Mouse (Mus musculus): ENCODE measurements around the gene Smim24.

DNA sequence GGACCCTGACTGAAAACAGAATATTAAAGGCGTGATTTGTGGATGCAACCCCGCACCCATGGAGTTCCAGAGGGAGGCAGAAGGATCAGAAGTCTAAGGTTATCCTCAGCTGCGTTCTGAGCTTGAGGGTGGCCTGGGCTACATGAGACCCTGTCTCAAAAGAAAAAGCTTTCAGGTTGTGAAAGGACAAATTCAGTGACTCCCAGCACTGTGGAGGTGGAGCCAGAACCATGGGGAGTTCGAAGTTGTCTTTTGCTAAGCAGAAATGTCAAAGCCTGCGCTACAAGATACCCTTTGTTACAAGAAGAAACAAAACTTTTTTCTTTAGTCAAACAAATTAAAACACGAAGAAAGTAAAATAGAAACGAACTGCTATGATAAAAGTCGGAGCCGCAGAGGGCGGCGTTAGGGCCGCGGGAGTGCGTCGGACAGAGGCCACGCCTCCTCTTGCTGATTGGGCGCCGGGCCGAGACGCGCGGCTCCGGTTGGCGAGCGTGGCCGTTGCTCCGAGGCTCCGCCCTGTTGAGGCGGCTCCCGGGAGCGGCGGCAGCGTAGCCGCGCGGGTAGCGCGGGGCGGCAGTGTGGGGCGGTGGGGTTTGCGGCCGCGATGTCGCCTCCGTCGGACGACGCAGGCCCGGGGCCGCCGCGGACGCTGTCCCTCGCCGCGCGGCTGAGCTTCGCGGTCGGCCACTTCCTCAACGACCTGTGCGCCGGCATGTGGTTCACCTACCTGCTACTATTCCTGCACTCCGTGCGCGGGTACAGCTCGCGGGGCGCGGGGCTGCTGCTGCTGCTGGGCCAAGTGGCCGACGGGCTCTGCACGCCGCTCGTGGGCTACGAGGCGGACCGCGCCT is 35.6 kb upstream of the Smim24 start, which contains the start of gene Mfsd12:
- TF ChIP-seq CTCF (IDR thresholded peaks at IDR 0.05; ENCODE audit: control insufficient read depth, insufficient read depth, insufficient replicate concordance, low read depth, low read length) (no peak), POLR2A (IDR thresholded peaks at IDR 0.05; ENCODE audit: control insufficient read depth, low read depth, low read length) (peak; percentile 57; the same call in 1 of the 2 replicates)
